Mouse (Mus musculus) erythroid progenitor cell, adult 5-6 weeks (primary cell): ENCODE measurements around the gene Atxn1l. TPM values are rescaled to one million over a fixed set of nuclear protein-coding genes. Genes with fewer than 3 reads are reported as not detected.

Source experiments
- ATAC-seq: replicated peaks from 2 replicates; pipeline ENCODE4 v1.8.0; 2016; ENCODE audit warnings: moderate number of reproducible peaks, mild to moderate bottlenecking, moderate TSS enrichment, inconsistent platforms; ENCODE audit not compliant: poor library complexity, low FRiP score, severe bottlenecking
- total RNA-seq, 2 experiments: library from RNA; stranded (forward) in 1 of 2; stranded (reverse) in 1 of 2; fragments of 150-400 nt in 1 of 2; fragments of 186-747, 209-891 nt in 1 of 2; gene quantifications; 2 replicates each; pipeline versions ENCODE4 v1.2.3 to v1.2.4; 2015 to 2017; ENCODE audit warnings: low replicate concordance in 2 of 2

The Atxn1l gene
- total RNA-seq, 2 experiments from 2014 or later, result 2.9 to 4.4 TPM

- ATAC-seq, result peak; percentile 43
Observed at GRCm38 (mm10) chr8:109736819-109737218, 720 bp downstream of the Atxn1l start.

GRCm38 (mm10) chr8:109734018-109734417 lies 3.5 kb downstream of the Atxn1l start:
- ATAC-seq, result no peak

GRCm38 (mm10) chr8:109731012-109731411 lies 6.5 kb downstream of the Atxn1l start:
- ATAC-seq, result no peak

- no peak for ATAC-seq
Observed at GRCm38 (mm10) chr8:109725106-109725505, 12.4 kb downstream of the Atxn1l start.

- ATAC-seq, result no peak
Observed at GRCm38 (mm10) chr8:109714961-109715360, 22.6 kb downstream of the Atxn1l start.

- ATAC-seq, result no peak
Observed at GRCm38 (mm10) chr8:109712521-109712920, 25.0 kb downstream of the Atxn1l start.

GRCm38 (mm10) chr8:109707921-109708320 lies 29.6 kb downstream of the Atxn1l start:
- ATAC-seq, result no peak

GRCm38 (mm10) chr8:109706874-109707237 lies 30.7 kb downstream of the Atxn1l start:
- ATAC-seq, result peak; percentile 82

GRCm38 (mm10) chr8:109706076-109706873 lies 31.3 kb downstream of the Atxn1l start:
- peak; percentile 12; the same call in 1 of the 2 replicates for ATAC-seq

- peak; percentile 88 for ATAC-seq
Observed at GRCm38 (mm10) chr8:109705320-109706075, 32.0 kb downstream of the Atxn1l start, which contains the start of gene Zfp821. Zfp821 (plus strand) TSS chr8:109705546.

GRCm38 (mm10) chr8:109704565-109705319 lies 32.8 kb downstream of the Atxn1l start:
- peak; percentile 39 for ATAC-seq

- ATAC-seq, result no peak
Observed at GRCm38 (mm10) chr8:109698477-109698876, 39.1 kb downstream of the Atxn1l start.

GRCm38 (mm10) chr8:109697754-109698153 lies 39.8 kb downstream of the Atxn1l start:
- no peak for ATAC-seq

GRCm38 (mm10) chr8:109694154-109694553 lies 43.4 kb downstream of the Atxn1l start:
- no peak for ATAC-seq

GRCm38 (mm10) chr8:109693146-109693900 lies 44.2 kb downstream of the Atxn1l start, which contains the start of gene Ist1:
Ist1 (minus strand) TSS chr8:109693260.
- peak; percentile 97 for ATAC-seq

- ATAC-seq, result peak; percentile 58
Observed at GRCm38 (mm10) chr8:109692443-109693145, 44.9 kb downstream of the Atxn1l start.

- 0 out of 2 replicates have a peak, but pooled peaks have one; percentile 15 for ATAC-seq
Observed at GRCm38 (mm10) chr8:109691769-109692168, 45.8 kb downstream of the Atxn1l start.

GRCm38 (mm10) chr8:109687248-109687647 lies 50.3 kb downstream of the Atxn1l start:
- ATAC-seq, result no peak

GRCm38 (mm10) chr8:109682120-109682519 lies 55.4 kb downstream of the Atxn1l start:
- ATAC-seq, result no peak
